Mouse (Mus musculus): ENCODE measurements around the gene Tnnt1. TPM values are rescaled to one million over a fixed set of nuclear protein-coding genes. Genes with fewer than 3 reads are reported as not detected.

Tnnt1 gene
- polyA plus RNA-seq (2014; fragmentation: Nextera tagmentation; extraction: Ambion mirVana): 72.7 and 93.7 TPM in 2 replicates

GRCm38 (mm10) chr7:4516332-4517050, at the start of gene Tnnt1:
Tnnt1 (minus strand) TSS chr7:4516382.
- peak; percentile 32; the same call in 1 of the 2 replicates for ATAC-seq (ENCODE audit: insufficient read depth, low FRiP score, low TSS enrichment)
- H3K27me3 ChIP-seq (ENCODE audit: control insufficient read depth, insufficient read depth, low read length): no peaks in the 10 kb centered on the region
- peak; percentile 45 for DNase-seq (ENCODE audit: low spot score)
- no peak within 1 kb of the TSS for H3K9ac ChIP-seq (ENCODE audit: low read length)
- no peak within 1 kb of the TSS for H3K27ac ChIP-seq (ENCODE audit: low read depth, low read length)
- H3K4me3 ChIP-seq (ENCODE audit: low read depth, low read length): no peak within 1 kb of the TSS
- no peak within 1 kb of the TSS for H3K4me2 ChIP-seq (ENCODE audit: low read depth)
- H3K36me3 ChIP-seq (ENCODE audit: control insufficient read depth, insufficient read depth, low read length): no peaks in the 10 kb centered on the region
- no peaks in the 10 kb centered on the region for H3K9me3 ChIP-seq (ENCODE audit: control insufficient read depth, low read length)
- WGBS: 2% methylated on average over 4 of the region's 4 CpGs
- H3K4me1 ChIP-seq (ENCODE audit: control insufficient read depth, insufficient read depth, low read length): no peaks in the 10 kb centered on the region

- no peak overlapping the region for H3K9ac ChIP-seq (ENCODE audit: low read length)
- H3K36me3 ChIP-seq (ENCODE audit: control insufficient read depth, insufficient read depth, low read length): no peaks in the 10 kb centered on the region
- no peaks in the 10 kb centered on the region for H3K27me3 ChIP-seq (ENCODE audit: control insufficient read depth, insufficient read depth, low read length)
- H3K4me2 ChIP-seq (ENCODE audit: low read depth): no peak overlapping the region
- no peaks in the 10 kb centered on the region for H3K4me1 ChIP-seq (ENCODE audit: control insufficient read depth, insufficient read depth, low read length)
- WGBS: 89% methylated on average over 3 of the region's 3 CpGs
- H3K4me3 ChIP-seq (ENCODE audit: low read depth, low read length): no peak overlapping the region
- ATAC-seq (ENCODE audit: insufficient read depth, low FRiP score, low TSS enrichment) (no peak), DNase-seq (ENCODE audit: low spot score) (no peak)
- H3K27ac ChIP-seq (ENCODE audit: low read depth, low read length): no peak overlapping the region
- no peaks in the 10 kb centered on the region for H3K9me3 ChIP-seq (ENCODE audit: control insufficient read depth, low read length)
Observed at GRCm38 (mm10) chr7:4562660-4563059, 46.5 kb upstream of the Tnnt1 start.

GRCm38 (mm10) chr7:4557167-4557560, 41.0 kb upstream of the Tnnt1 start:
- Histone ChIP-seq H3K4me1 (ENCODE audit: control insufficient read depth, insufficient read depth, low read length) (no peaks in the 10 kb centered on the region), H3K4me2 (ENCODE audit: low read depth) (no peak overlapping the region), H3K9ac (ENCODE audit: low read length) (no peak overlapping the region), H3K9me3 (ENCODE audit: control insufficient read depth, low read length) (no peaks in the 10 kb centered on the region), H3K27ac (ENCODE audit: low read depth, low read length) (no peak overlapping the region), H3K27me3 (ENCODE audit: control insufficient read depth, insufficient read depth, low read length) (no peaks in the 10 kb centered on the region), H3K4me3 (ENCODE audit: low read depth, low read length) (no peak overlapping the region), H3K36me3 (ENCODE audit: control insufficient read depth, insufficient read depth, low read length) (no peaks in the 10 kb centered on the region)
- ATAC-seq (ENCODE audit: insufficient read depth, low FRiP score, low TSS enrichment) (peak; percentile 9; the same call in 1 of the 2 replicates), DNase-seq (ENCODE audit: low spot score) (no peak)
- 70% methylated on average over 6 of the region's 6 CpGs for WGBS

DNA sequence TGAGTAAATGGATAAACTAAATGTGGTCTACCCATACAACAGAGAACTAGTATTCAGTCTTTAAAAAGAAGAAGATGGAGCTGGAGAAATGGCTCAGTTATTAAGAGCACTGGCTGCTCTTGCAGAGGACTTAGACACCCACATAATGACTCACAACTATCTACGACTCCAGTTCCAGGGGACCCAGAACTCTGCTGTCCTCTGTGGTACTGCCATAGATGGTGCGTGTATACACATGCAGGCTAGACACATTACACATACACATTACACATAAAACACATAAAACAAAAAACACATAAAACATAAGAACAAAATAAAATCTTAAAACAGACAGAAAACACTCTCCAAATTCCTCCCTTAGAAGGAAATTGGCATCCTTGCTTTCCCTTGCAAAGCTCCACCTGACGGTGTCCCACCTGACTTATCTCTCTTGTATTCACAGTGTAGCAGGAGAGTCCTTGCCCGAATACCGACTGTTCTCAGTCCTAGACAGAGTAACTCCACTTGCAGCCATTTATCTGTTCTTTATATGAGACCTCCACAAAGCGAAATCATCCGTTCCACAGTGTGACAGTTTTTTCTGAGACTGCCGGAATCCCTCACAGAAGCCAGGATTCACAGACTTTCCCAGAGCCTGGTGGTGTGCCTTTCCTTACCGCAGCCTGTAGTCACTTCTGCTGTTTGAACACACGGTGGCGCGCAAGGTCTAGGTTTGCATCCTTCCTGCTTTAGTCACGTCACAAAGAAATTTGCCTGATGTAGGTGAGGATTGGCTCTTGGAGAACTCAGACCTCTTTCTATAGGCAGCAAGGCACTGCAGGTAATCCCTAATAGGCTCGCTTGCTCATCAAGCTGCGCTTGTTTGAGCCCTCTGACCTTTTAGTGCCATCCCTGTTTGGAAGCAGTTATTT, 40.3 kb upstream of the Tnnt1 start:
- H3K9ac ChIP-seq (ENCODE audit: low read length): no peak overlapping the region
- no peaks in the 10 kb centered on the region for H3K36me3 ChIP-seq (ENCODE audit: control insufficient read depth, insufficient read depth, low read length)
- DNase-seq (ENCODE audit: low spot score) (peak; percentile 85), ATAC-seq (ENCODE audit: insufficient read depth, low FRiP score, low TSS enrichment) (peak; percentile 82)
- H3K4me2 ChIP-seq (ENCODE audit: low read depth): no peak overlapping the region
- H3K4me1 ChIP-seq (ENCODE audit: control insufficient read depth, insufficient read depth, low read length): no peaks in the 10 kb centered on the region
- no peaks in the 10 kb centered on the region for H3K9me3 ChIP-seq (ENCODE audit: control insufficient read depth, low read length)
- H3K27me3 ChIP-seq (ENCODE audit: control insufficient read depth, insufficient read depth, low read length): no peaks in the 10 kb centered on the region
- H3K27ac ChIP-seq (ENCODE audit: low read depth, low read length): no peak overlapping the region
- 25% methylated on average over 15 of the region's 15 CpGs for WGBS
- H3K4me3 ChIP-seq (ENCODE audit: low read depth, low read length): no peak overlapping the region

GRCm38 (mm10) chr7:4547221-4547641, 31.0 kb upstream of the Tnnt1 start, which contains the start of gene Syt5:
Syt5 (minus strand) TSS chr7:4547541.
- WGBS: 5% methylated on average over 33 of the region's 33 CpGs
- H3K27me3 ChIP-seq (ENCODE audit: control insufficient read depth, insufficient read depth, low read length): no peaks in the 10 kb centered on the region
- H3K4me2 ChIP-seq (ENCODE audit: low read depth): peak within 1 kb of the TSS; percentile 44
- H3K27ac ChIP-seq (ENCODE audit: low read depth, low read length): peak within 1 kb of the TSS; percentile 56; the same call in 1 of the 2 replicates
- DNase-seq (ENCODE audit: low spot score) (peak; percentile 60), ATAC-seq (ENCODE audit: insufficient read depth, low FRiP score, low TSS enrichment) (peak; percentile 43)
- peak within 1 kb of the TSS; percentile 27 for H3K4me3 ChIP-seq (ENCODE audit: low read depth, low read length)
- H3K4me1 ChIP-seq (ENCODE audit: control insufficient read depth, insufficient read depth, low read length): 0 out of 2 replicates have a peak, but pooled peaks cover 8% of the 10 kb centered on the region
- no peaks in the 10 kb centered on the region for H3K9me3 ChIP-seq (ENCODE audit: control insufficient read depth, low read length)
- peak within 1 kb of the TSS; percentile 50 for H3K9ac ChIP-seq (ENCODE audit: low read length)
- no peaks in the 10 kb centered on the region for H3K36me3 ChIP-seq (ENCODE audit: control insufficient read depth, insufficient read depth, low read length)

DNA sequence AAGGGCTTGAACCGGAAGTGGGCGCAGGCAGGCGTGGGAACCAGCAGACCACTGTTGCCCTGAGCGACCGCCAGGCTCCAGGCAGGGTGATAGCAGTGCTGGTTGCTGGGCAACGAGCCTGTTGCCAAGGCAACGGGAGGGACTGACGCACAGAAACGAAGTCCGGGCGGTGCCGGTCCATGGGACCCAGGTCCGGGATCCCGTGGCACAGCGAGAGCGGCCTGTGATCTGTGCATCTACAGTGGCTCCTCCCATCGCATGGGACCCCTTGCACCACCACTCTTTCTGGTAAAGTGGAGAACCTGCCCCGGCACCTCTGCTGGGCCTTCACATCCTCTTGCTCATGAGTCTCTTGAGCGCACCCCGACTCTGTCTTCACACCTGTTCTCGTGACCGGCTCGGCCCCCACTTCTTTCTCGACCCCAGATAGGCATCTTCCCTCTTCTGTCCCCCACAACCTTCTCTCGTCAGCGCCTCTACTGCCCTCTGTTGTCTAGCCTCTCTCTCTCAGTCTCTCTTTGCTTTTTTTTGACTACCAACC, 30.5 kb upstream of the Tnnt1 start:
- Histone ChIP-seq H3K9ac (ENCODE audit: low read length) (peak overlapping the region; percentile 50), H3K27ac (ENCODE audit: low read depth, low read length) (peak overlapping the region; percentile 56; the same call in 1 of the 2 replicates), H3K4me2 (ENCODE audit: low read depth) (peak overlapping the region; percentile 44), H3K4me1 (ENCODE audit: control insufficient read depth, insufficient read depth, low read length) (0 out of 2 replicates have a peak, but pooled peaks cover 8% of the 10 kb centered on the region), H3K27me3 (ENCODE audit: control insufficient read depth, insufficient read depth, low read length) (no peaks in the 10 kb centered on the region), H3K36me3 (ENCODE audit: control insufficient read depth, insufficient read depth, low read length) (no peaks in the 10 kb centered on the region), H3K4me3 (ENCODE audit: low read depth, low read length) (peak overlapping the region; percentile 27), H3K9me3 (ENCODE audit: control insufficient read depth, low read length) (no peaks in the 10 kb centered on the region)
- ATAC-seq (ENCODE audit: insufficient read depth, low FRiP score, low TSS enrichment) (peak; percentile 95), DNase-seq (ENCODE audit: low spot score) (peak; percentile 91)
- 4% methylated on average over 26 of the region's 26 CpGs for WGBS

DNA sequence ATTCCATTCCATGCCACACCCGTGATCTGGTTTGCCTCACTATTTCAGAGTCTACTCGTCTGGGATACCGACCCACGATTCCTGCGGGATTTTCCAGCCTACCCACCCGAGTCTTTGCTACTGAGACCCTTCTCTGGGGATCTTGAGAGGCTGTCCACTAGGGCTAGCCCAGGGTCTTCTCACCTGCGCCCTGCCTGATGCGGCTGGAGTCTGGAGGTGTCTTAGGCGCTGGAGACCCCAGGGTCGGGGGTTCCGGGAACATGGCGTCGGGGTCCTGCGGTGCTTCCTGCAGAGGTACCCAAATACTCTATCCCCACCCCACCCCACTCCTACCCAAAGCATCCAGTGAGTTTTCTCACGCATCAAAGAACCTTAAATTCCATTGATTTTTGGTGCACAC, 29.9 kb upstream of the Tnnt1 start:
- no peak for DNase-seq (ENCODE audit: low spot score)
- ATAC-seq (ENCODE audit: insufficient read depth, low FRiP score, low TSS enrichment): peak; percentile 38; the same call in 1 of the 2 replicates
- Histone ChIP-seq H3K36me3 (ENCODE audit: control insufficient read depth, insufficient read depth, low read length) (no peaks in the 10 kb centered on the region), H3K27me3 (ENCODE audit: control insufficient read depth, insufficient read depth, low read length) (no peaks in the 10 kb centered on the region), H3K9ac (ENCODE audit: low read length) (no peak overlapping the region; the same call in 1 of the 2 replicates), H3K4me3 (ENCODE audit: low read depth, low read length) (peak overlapping the region; percentile 27; the same call in 1 of the 2 replicates), H3K9me3 (ENCODE audit: control insufficient read depth, low read length) (no peaks in the 10 kb centered on the region), H3K27ac (ENCODE audit: low read depth, low read length) (no peak overlapping the region), H3K4me1 (ENCODE audit: control insufficient read depth, insufficient read depth, low read length) (0 out of 2 replicates have a peak, but pooled peaks cover 8% of the 10 kb centered on the region), H3K4me2 (ENCODE audit: low read depth) (peak overlapping the region; percentile 44)
- 75% methylated on average over 15 of the region's 15 CpGs for WGBS

DNA sequence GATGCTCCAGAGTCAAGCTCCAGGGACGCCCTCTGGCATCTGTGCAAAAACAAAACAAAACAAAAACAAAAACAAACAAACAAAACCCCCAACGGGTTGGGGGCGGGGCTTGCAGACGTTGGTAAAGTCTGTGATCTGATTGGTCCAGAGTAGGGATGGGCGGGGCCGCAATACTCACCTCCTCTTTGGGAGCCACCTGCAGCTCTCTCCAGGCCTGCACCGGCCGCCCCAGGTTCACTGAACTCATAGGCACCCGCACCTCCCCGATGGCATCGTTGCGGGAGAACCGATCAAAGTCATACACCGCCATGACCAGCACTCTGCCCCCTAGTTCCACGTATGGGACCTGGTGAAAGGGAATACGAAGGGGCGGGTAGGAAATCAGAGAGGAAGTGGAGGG, 25.8 kb upstream of the Tnnt1 start:
- Histone ChIP-seq H3K4me1 (ENCODE audit: control insufficient read depth, insufficient read depth, low read length) (0 out of 2 replicates have a peak, but pooled peaks cover 5% of the 10 kb centered on the region), H3K36me3 (ENCODE audit: control insufficient read depth, insufficient read depth, low read length) (no peaks in the 10 kb centered on the region), H3K4me2 (ENCODE audit: low read depth) (no peak overlapping the region), H3K4me3 (ENCODE audit: low read depth, low read length) (no peak overlapping the region), H3K9ac (ENCODE audit: low read length) (no peak overlapping the region), H3K27me3 (ENCODE audit: control insufficient read depth, insufficient read depth, low read length) (no peaks in the 10 kb centered on the region), H3K9me3 (ENCODE audit: control insufficient read depth, low read length) (no peaks in the 10 kb centered on the region), H3K27ac (ENCODE audit: low read depth, low read length) (no peak overlapping the region)
- DNase-seq (ENCODE audit: low spot score) (no peak), ATAC-seq (ENCODE audit: insufficient read depth, low FRiP score, low TSS enrichment) (no peak)
- WGBS: 26% methylated on average over 17 of the region's 17 CpGs
